Mouse (Mus musculus): ENCODE results near the gene Faim.

Gene Faim

DNA sequence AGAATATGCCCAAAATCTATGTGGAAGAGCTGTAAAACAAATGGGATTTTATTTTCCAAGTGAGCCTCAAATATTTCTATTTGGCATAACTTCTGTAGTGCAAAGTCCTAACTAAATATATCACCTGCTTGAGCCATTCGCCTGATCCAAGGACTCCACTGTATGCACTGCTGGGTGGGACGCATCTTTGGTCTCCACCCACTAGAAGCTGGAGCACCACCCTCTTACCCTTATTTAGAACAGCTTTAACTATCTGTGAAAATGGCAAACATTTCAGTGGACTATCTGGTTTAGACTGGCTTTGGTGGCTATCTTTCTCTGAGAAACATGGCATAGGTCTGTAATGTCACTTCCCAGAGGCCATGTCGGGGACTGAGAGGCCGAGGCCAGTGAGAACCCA, 56.5 kb downstream of the Faim start:
- in situ Hi-C loops (cut with MboI, MseI), result loop anchor here in 1 of 2 experiments (5.0 kb wide), 1 partner anchor 560 kb away; no protein-coding TSS in a partner anchor

DNA sequence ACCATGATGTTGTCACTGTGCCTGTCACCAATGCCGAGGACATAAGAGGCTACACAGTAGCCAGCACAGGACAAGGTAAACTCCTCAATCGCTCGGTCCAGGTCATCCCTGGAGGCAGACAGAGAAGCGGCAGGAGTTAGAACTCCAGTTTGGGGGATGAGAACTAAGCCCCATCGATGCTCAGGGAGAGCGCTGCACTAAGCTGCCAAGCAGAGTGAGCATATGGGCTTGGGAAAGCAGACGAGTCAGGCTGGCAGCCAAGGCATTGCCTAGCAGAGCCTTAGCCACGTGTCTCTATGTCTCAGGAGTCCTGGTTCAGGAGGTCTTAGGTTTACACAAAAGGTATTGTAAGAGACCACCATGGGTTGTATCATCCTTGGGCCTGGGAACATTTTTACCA, 58.6 kb downstream of the Faim start:
- in situ Hi-C loops (cut with MboI, MseI), result loop anchor here in 1 of 2 experiments (5.0 kb wide), 1 partner anchor 558 kb away; no protein-coding TSS in a partner anchor

DNA sequence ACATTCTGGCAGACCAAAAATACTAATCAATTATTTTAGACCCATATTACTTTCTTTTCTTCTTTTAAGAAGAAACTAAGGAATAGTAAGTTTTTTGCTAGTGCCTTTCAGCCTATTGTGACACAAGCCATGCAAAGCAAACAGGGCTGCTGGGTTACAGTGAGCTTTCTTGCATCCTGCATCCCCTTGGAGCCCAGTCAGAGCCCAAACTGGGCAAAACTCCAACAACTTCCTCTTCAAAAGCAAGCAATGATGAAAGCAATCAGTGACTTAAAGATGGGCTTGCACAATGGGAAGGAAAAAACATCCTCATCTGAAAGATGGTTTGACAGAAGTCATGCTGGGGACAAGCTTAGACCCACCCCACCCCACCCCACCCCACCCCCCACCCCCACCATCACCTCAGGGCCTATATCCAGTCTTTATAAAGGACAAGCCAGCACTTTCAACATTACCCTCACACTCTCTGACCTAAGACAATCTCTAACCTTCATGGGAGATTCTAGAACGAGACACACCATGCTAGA, 62.6 kb downstream of the Faim start:
- in situ Hi-C loops (cut with MboI, MseI), result no loop called here

DNA sequence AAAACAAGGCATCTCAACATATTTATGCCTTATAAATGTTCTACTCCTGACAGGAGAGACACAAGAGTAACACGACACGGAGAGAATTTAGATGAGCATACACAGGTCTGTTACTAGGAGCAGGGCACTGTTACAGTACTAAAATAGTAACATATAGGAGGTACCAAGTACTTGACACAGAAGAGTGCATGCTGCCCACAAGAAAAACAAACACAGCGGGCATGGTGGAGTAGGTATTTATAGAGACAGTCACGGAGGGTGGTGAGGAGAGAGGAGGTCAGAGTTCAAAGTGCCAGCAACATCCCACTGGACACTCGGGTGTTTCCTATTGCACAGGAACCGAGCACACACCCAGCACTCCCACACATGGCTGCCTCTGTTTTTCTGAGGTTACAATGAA, 63.6 kb downstream of the Faim start:
- in situ Hi-C loops (cut with MboI, MseI), result loop anchor here in 1 of 2 experiments (25.0 kb wide), 1 partner anchor 963 kb away; no protein-coding TSS in a partner anchor
